Mouse (Mus musculus) CH12.LX (cell line): ENCODE measurements around the gene Fam71d.

Experiments used
- GABPA ChIP-seq: IDR thresholded peaks from 2 replicates; pipeline ENCODE4 v1.6.1; 2012; ENCODE audit warnings: low read depth, low read length, improper control_type of control experiment, inconsistent platforms; ENCODE audit not compliant: insufficient replicate concordance
- USF1 ChIP-seq: IDR thresholded peaks from 2 replicates; pipeline ENCODE4 v1.6.1; 2014; ENCODE audit warnings: low read depth, mild to moderate bottlenecking, inconsistent platforms, low read length, improper control_type of control experiment
- USF2 ChIP-seq: conservative IDR thresholded peaks from 2 replicates; pipeline ENCODE4 v1.6.1; 2011; ENCODE audit warnings: low read depth, low read length, improper control_type of control experiment
- ZC3H11A ChIP-seq: IDR thresholded peaks from 2 replicates; pipeline ENCODE4 v1.6.1; 2012; ENCODE audit warnings: low read depth, mild to moderate bottlenecking, inconsistent platforms, low read length, improper control_type of control experiment
- ZNF384 ChIP-seq: IDR thresholded peaks from 2 replicates; pipeline ENCODE4 v1.6.1; 2012; ENCODE audit warnings: low read depth, low read length, improper control_type of control experiment, inconsistent platforms

- no peak for TF ChIP-seq USF2
- TF ChIP-seq USF1 = no peak
- no peak for TF ChIP-seq ZNF384
- no peak for TF ChIP-seq GABPA
- no peak for TF ChIP-seq ZC3H11A
Measured at GRCm38 (mm10) chr12:78748557-78749377, 57.4 kb downstream of the Fam71d start, which contains the start of gene Mpp5.
